Mouse (Mus musculus) kidney, postnatal 10 days (tissue): ENCODE data around the gene Ttc16.

ENCODE experiments used
- DNase-seq: peaks from one replicate; pipeline ENCODE4 v3.0.0; 2021; ENCODE audit warnings: mixed read lengths

Gene Ttc16

GRCm38 (mm10) chr2:32741273-32742172 lies 33.9 kb downstream of the Ttc16 start:
- peak; percentile 69 for DNase-seq

GRCm38 (mm10) chr2:32740916-32741272 lies 34.5 kb downstream of the Ttc16 start, which contains the start of gene 6330409D20Rik:
6330409D20Rik (minus strand) TSS chr2:32741016.
- no peak for DNase-seq

GRCm38 (mm10) chr2:32739311-32739710 lies 36.1 kb downstream of the Ttc16 start:
- DNase-seq: no peak

- DNase-seq: no peak
Measured at GRCm38 (mm10) chr2:32737008-32737407, 38.4 kb downstream of the Ttc16 start.

GRCm38 (mm10) chr2:32736306-32736829 lies 39.1 kb downstream of the Ttc16 start:
- DNase-seq: no peak

- DNase-seq: peak; percentile 85
Measured at GRCm38 (mm10) chr2:32734933-32735332, 40.5 kb downstream of the Ttc16 start.

GRCm38 (mm10) chr2:32734480-32734879 lies 41.0 kb downstream of the Ttc16 start:
- peak; percentile 60 for DNase-seq

- DNase-seq: no peak
Measured at GRCm38 (mm10) chr2:32732695-32733094, 42.7 kb downstream of the Ttc16 start.

GRCm38 (mm10) chr2:32731911-32732310 lies 43.5 kb downstream of the Ttc16 start:
- DNase-seq: peak; percentile 58

- DNase-seq: peak; percentile 82
Measured at GRCm38 (mm10) chr2:32730854-32731253, 44.6 kb downstream of the Ttc16 start.

- no peak for DNase-seq
Measured at GRCm38 (mm10) chr2:32729547-32729946, 45.9 kb downstream of the Ttc16 start.

- peak; percentile 86 for DNase-seq
Measured at GRCm38 (mm10) chr2:32728463-32728862, 47.0 kb downstream of the Ttc16 start.

GRCm38 (mm10) chr2:32727435-32727834 lies 48.0 kb downstream of the Ttc16 start:
- DNase-seq: peak; percentile 97

- peak; percentile 78 for DNase-seq
Measured at GRCm38 (mm10) chr2:32724832-32725790, 50.3 kb downstream of the Ttc16 start.

- DNase-seq: no peak
Measured at GRCm38 (mm10) chr2:32724149-32724548, 51.3 kb downstream of the Ttc16 start.

GRCm38 (mm10) chr2:32722581-32722980 lies 52.9 kb downstream of the Ttc16 start:
- DNase-seq: no peak

- no peak for DNase-seq
Measured at GRCm38 (mm10) chr2:32722046-32722445, 53.4 kb downstream of the Ttc16 start.

- peak; percentile 84 for DNase-seq
Measured at GRCm38 (mm10) chr2:32720681-32721229, 54.7 kb downstream of the Ttc16 start, which contains the start of gene Sh2d3c. Sh2d3c (plus strand) TSS chr2:32721055.

GRCm38 (mm10) chr2:32720053-32720452 lies 55.4 kb downstream of the Ttc16 start:
- DNase-seq: no peak

- no peak for DNase-seq
Measured at GRCm38 (mm10) chr2:32718761-32719160, 56.7 kb downstream of the Ttc16 start.

GRCm38 (mm10) chr2:32714987-32715425 lies 60.4 kb downstream of the Ttc16 start:
- DNase-seq: peak; percentile 51
